15 mouse cellular contexts compared by ENCODE assay signal in genomic region chr2:128816311-128816710, GRCm38 (mm10).
"Had no signal": no experiment of that assay in that cellular context is flagged by ENCODE, and none has a peak within 500 bp of the region (broad histone marks: within the 10 kb centered on the region; RNA-seq: fewer than 3 reads in every experiment).

No protein-coding gene starts in this region.

- ATAC-seq: hindbrain, postnatal 0 days; liver, embryonic 12.5 days had no signal

- DNase-seq: gastrocnemius, postnatal 14 days; gastrocnemius, postnatal 36 days; heart, postnatal 14 days; heart, postnatal 36 days; kidney, adult 11 months; kidney, adult 2 months; kidney, adult 9 months; kidney, postnatal 14 days; kidney, postnatal 36 days; layer of hippocampus, adult 9-11 months; layer of hippocampus, postnatal 36 days; left cerebral cortex, postnatal 4 days; lung, adult 18-20 months had no signal
